8 mouse cellular contexts compared by ENCODE assay signal in the genomic region with DNA sequence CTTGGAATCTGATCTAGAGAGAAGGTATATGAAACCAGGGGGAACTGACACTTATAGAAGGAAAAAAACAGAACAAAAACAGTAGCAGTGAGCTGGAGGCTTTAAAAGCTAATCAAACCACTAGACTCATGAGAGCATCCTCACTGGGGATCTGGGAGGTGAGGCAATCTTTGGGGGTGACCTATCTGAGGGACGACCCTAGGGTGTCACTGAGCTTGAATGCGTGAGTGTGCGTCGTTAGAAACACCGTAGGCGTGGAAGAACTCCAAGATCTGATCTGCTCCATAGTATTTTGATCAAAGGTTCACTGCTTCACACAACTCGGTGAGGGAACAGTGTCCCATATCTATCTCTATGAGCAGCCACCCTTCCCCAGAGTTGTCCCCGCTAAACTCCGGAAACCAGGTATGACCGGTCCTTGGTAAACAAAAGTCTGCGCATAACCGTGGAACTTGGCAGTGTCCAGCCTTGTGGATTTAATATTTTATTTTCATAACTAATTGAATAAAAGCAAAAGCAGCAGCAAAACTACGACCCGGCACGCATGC. TPM values are rescaled to one million over a fixed set of nuclear protein-coding genes. Genes with fewer than 3 reads are reported as not detected.
DNase-seq lines count a peak whose midpoint lies in the region; ATAC-seq and TF ChIP-seq lines count a peak whose summit lies in the region.

No protein-coding gene starts in this region.

- WGBS in heart, embryonic 12.5 days = under 1% methylated on average over 15 of the region's 15 CpGs
- 1% methylated on average over 15 of the region's 15 CpGs for WGBS in heart, postnatal 0 days

- intact Hi-C loops in heart, postnatal 10 days (cut with DNase I) = loop anchor here (5.0 kb wide), 1 partner anchor 74 kb away; no protein-coding TSS in a partner anchor

- H3K9ac ChIP-seq in heart, embryonic 12.5 days = peak overlapping the region; percentile 66
- peak overlapping the region; percentile 94 for H3K9ac ChIP-seq in heart, postnatal 0 days (replicated peaks; ENCODE audit: low read depth, low read length)

- TF ChIP-seq CTCF in G1E (IDR thresholded peaks at IDR 0.05; ENCODE audit: low read depth, low read length) = no peak
- TF ChIP-seq CTCF in heart, postnatal 0 days (IDR thresholded peaks at IDR 0.05; ENCODE audit: low read depth) = no peak

- TF ChIP-seq EP300 in heart, postnatal 0 days (IDR thresholded peaks at IDR 0.05; ENCODE audit: low read depth) = no peak

- no peaks in the 10 kb centered on the region for H3K9me3 ChIP-seq in heart, embryonic 12.5 days (replicated peaks)
- H3K9me3 ChIP-seq in G1E (replicated peaks) = no peaks in the 10 kb centered on the region
- no peaks in the 10 kb centered on the region for H3K9me3 ChIP-seq in heart, postnatal 0 days (replicated peaks; ENCODE audit: control insufficient read depth, low read length)

- peaks cover 38% of the 10 kb centered on the region for H3K4me1 ChIP-seq in heart, embryonic 12.5 days (replicated peaks)
- peaks cover 33% of the 10 kb centered on the region for H3K4me1 ChIP-seq in G1E (ENCODE audit: insufficient read depth, low read depth, low read length)
- H3K4me1 ChIP-seq in heart, postnatal 0 days (ENCODE audit: control insufficient read depth, insufficient read depth) = peaks cover 26% of the 10 kb centered on the region

- peak overlapping the region; percentile 79 for H3K4me3 ChIP-seq in heart, embryonic 12.5 days
- H3K4me3 ChIP-seq in G1E (ENCODE audit: low read depth, low read length) = peak overlapping the region; percentile 82
- peak overlapping the region; percentile 94 for H3K4me3 ChIP-seq in heart, postnatal 0 days (ENCODE audit: low read depth, low read length)

- ATAC-seq in heart, embryonic 12.5 days (ENCODE audit: insufficient number of reproducible peaks, low FRiP score) = peak; percentile 54
- ATAC-seq in G1E (ENCODE audit: extremely low read depth, insufficient number of reproducible peaks, low FRiP score, poor library complexity, severe bottlenecking) = 0 out of 2 replicates have a peak, but pooled peaks have one; percentile 11
- peak; percentile 12; the same call in 1 of the 2 replicates for ATAC-seq in heart, postnatal 0 days (ENCODE audit: insufficient read depth, low read depth)
- peak; percentile 21 for ATAC-seq in megakaryocyte progenitor cell, adult 5-6 weeks (replicated peaks; ENCODE audit: poor library complexity)
- no peak for ATAC-seq in monocyte, adult 5-6 weeks (replicated peaks; ENCODE audit: insufficient number of reproducible peaks, low FRiP score, low TSS enrichment, poor library complexity, severe bottlenecking)

- H3K4me2 ChIP-seq in heart, embryonic 12.5 days = peak overlapping the region; percentile 78
- peak overlapping the region; percentile 84 for H3K4me2 ChIP-seq in heart, postnatal 0 days (ENCODE audit: low read depth, low read length)

- H3K27ac ChIP-seq in heart, embryonic 12.5 days (ENCODE audit: poor library complexity, severe bottlenecking) = no peak overlapping the region
- H3K27ac ChIP-seq in heart, postnatal 0 days (ENCODE audit: low read depth) = peak overlapping the region; percentile 94; the same call in 1 of the 2 replicates

- 0 out of 2 replicates have a peak, but pooled peaks cover 6% of the 10 kb centered on the region for H3K36me3 ChIP-seq in heart, embryonic 12.5 days
- H3K36me3 ChIP-seq in G1E (replicated peaks) = peaks cover 36% of the 10 kb centered on the region
- H3K36me3 ChIP-seq in heart, postnatal 0 days (replicated peaks; ENCODE audit: control insufficient read depth, insufficient read depth, low read length) = no peaks in the 10 kb centered on the region

- DNase-seq in heart, postnatal 10 days = no peak
- peak; percentile 16 for DNase-seq in G1E (ENCODE audit: low spot score)
- no peak for DNase-seq in heart, postnatal 0 days (ENCODE audit: low spot score)
- no peak for DNase-seq in ovary, adult 18-20 months (ENCODE audit: low spot score)
- DNase-seq in ovary, postnatal 14 days (ENCODE audit: low spot score) = no peak

- no peaks in the 10 kb centered on the region for H3K27me3 ChIP-seq in heart, embryonic 12.5 days (replicated peaks)
- H3K27me3 ChIP-seq in G1E (ENCODE audit: insufficient read depth, low read length) = no peaks in the 10 kb centered on the region
- no peaks in the 10 kb centered on the region for H3K27me3 ChIP-seq in heart, postnatal 0 days (ENCODE audit: control insufficient read depth, insufficient read depth, low read length)

RNA-seq across cellular contexts. Expression of a gene that starts 0.4 kb away (rescaled TPM):
- 33.6 and 37.5 TPM in 2 replicates for polyA plus RNA-seq in heart, embryonic 12.5 days (2016; fragmentation: Nextera tagmentation; extraction: Ambion mirVana)
- 10 to 100 TPM; 61.4 to 71.4 TPM for total RNA-seq in heart, postnatal 10 days (2021)
- total RNA-seq in G1E (2014; fragmentation: Nextera tagmentation) = 45.8 and 48.2 TPM in 2 replicates
- 35.8 and 91.8 TPM in 2 replicates for total RNA-seq in G1E (2017)
- polyA plus RNA-seq in G1E (2012) = 13.8 and 15.7 TPM in 2 replicates
- total RNA-seq in heart, postnatal 0 days (2014; rRNA removed; ENCODE audit: low replicate concordance) = 60.9 and 65.8 TPM in 2 replicates
- 22.8 and 23.7 TPM in 2 replicates for polyA plus RNA-seq in heart, postnatal 0 days (2015; fragmentation: Nextera tagmentation; extraction: Ambion mirVana)
- 18.4 and 19.7 TPM in 2 replicates for total RNA-seq in megakaryocyte progenitor cell, adult 5-6 weeks (2015)
- total RNA-seq in megakaryocyte progenitor cell, adult 5-6 weeks (2017) = 17.2 and 19.1 TPM in 2 replicates
- total RNA-seq in monocyte, adult 5-6 weeks (2017) = 34.6 to 50.1 TPM (median 47.4 TPM) in 3 replicates

RNA-seq across cellular contexts. Expression of a gene that starts 39.2 kb away (rescaled TPM):
- 65.3 and 68.9 TPM in 2 replicates for polyA plus RNA-seq in heart, embryonic 12.5 days (2016; fragmentation: Nextera tagmentation; extraction: Ambion mirVana)
- 10 to 100 TPM; 72.5 to 76.8 TPM for total RNA-seq in heart, postnatal 10 days (2021)
- total RNA-seq in G1E (2014; fragmentation: Nextera tagmentation) (123 and 156 TPM in 2 replicates), G1E (2017) (59.9 and 71.3 TPM in 2 replicates)
- 232 and 262 TPM in 2 replicates for polyA plus RNA-seq in G1E (2012)
- 104 and 112 TPM in 2 replicates for total RNA-seq in heart, postnatal 0 days (2014; rRNA removed; ENCODE audit: low replicate concordance)
- 52.0 and 54.4 TPM in 2 replicates for polyA plus RNA-seq in heart, postnatal 0 days (2015; fragmentation: Nextera tagmentation; extraction: Ambion mirVana)
- total RNA-seq in megakaryocyte progenitor cell, adult 5-6 weeks (2015) = 50.3 and 75.6 TPM in 2 replicates
- 66.8 and 67.2 TPM in 2 replicates for total RNA-seq in megakaryocyte progenitor cell, adult 5-6 weeks (2017)
- 45.0 to 83.3 TPM (median 59.1 TPM) in 3 replicates for total RNA-seq in monocyte, adult 5-6 weeks (2017)

RNA-seq across cellular contexts. Expression of a gene that starts 50.6 kb away (rescaled TPM):
- 8.5 and 10.1 TPM in 2 replicates for polyA plus RNA-seq in heart, embryonic 12.5 days (2016; fragmentation: Nextera tagmentation; extraction: Ambion mirVana)
- 1 to 10 TPM; 3.2 to 3.9 TPM for total RNA-seq in heart, postnatal 10 days (2021)
- total RNA-seq in G1E (2014; fragmentation: Nextera tagmentation) (24.5 and 25.0 TPM in 2 replicates), G1E (2017) (1.9 and 2.1 TPM in 2 replicates)
- polyA plus RNA-seq in G1E (2012) = 17.8 and 24.9 TPM in 2 replicates
- 0.39 TPM in 1 of 2 replicates, not detected in the other for total RNA-seq in heart, postnatal 0 days (2014; rRNA removed; ENCODE audit: low replicate concordance)
- 2.5 and 2.6 TPM in 2 replicates for polyA plus RNA-seq in heart, postnatal 0 days (2015; fragmentation: Nextera tagmentation; extraction: Ambion mirVana)
- not detected in 2 replicates for total RNA-seq in megakaryocyte progenitor cell, adult 5-6 weeks (2015)
- total RNA-seq in megakaryocyte progenitor cell, adult 5-6 weeks (2017) = not detected in 2 replicates
- not detected in 3 replicates for total RNA-seq in monocyte, adult 5-6 weeks (2017)
